Mouse (Mus musculus) liver, adult 2 months (tissue): Measurements from ENCODE around the gene Spg7.

Experiments
- CTCF ChIP-seq: fragments of 200-500 bp; IDR thresholded peaks from 2 replicates; pipeline ENCODE4 v1.5.1; 2011; ENCODE audit warnings: low read depth, low read length, control low read depth
- POLR2A ChIP-seq: fragments of 200-500 bp; IDR thresholded peaks from 2 replicates; pipeline ENCODE4 v1.6.1; 2011; ENCODE audit warnings: low read length, control low read depth; ENCODE audit not compliant: insufficient read depth; ENCODE audit errors: extremely low read depth

DNA sequence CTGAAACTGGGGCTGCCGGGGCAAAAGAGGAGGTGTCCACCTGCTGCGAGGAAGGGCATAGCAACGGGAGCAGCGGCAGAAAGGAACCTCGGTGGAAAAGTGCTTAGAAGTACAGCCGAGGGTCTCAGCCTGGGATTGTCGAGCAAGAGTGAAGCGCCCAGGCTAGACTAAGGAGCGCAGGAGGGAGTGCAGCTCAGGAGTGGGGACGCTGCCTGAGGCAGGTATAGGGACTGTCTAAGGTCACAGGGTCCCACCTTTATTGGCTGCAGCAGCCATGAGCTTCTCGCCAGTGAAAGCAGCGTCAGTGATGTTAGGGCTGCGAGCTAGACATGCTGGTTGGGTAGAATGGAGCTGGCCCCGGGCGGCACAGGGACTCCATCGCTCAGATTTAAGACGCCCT, 55.0 kb downstream of the Spg7 start:
- TF ChIP-seq CTCF (no peak), POLR2A (no peak)
